Mouse (Mus musculus): ENCODE data around the gene Sigmar1. TPM values are rescaled to one million over a fixed set of nuclear protein-coding genes. Genes with fewer than 3 reads are reported as not detected.
A peak's percentile ranks its signal among the peaks of the same experiment; 100 is the strongest.

The Sigmar1 gene
- polyA plus RNA-seq, 1 experiment from 2014 or later, result 57.8 TPM

GRCm38 (mm10) chr4:41745021-41745420 lies 10.9 kb downstream of the Sigmar1 start:
- ATAC-seq (ENCODE audit: low FRiP score), result no peak
- Histone ChIP-seq H3K4me1 (peaks cover 13% of the 10 kb centered on the region), H3K27ac (no peak overlapping the region), H3K36me3 (replicated peaks) (no peaks in the 10 kb centered on the region), H3K9me3 (peaks cover 17% of the 10 kb centered on the region), H3K4me2 (no peak overlapping the region), H3K4me3 (replicated peaks) (no peak overlapping the region), H3K27me3 (no peaks in the 10 kb centered on the region), H3K9ac (no peak overlapping the region)
- 93% methylated on average over 1 of the region's 1 CpGs for WGBS

DNA sequence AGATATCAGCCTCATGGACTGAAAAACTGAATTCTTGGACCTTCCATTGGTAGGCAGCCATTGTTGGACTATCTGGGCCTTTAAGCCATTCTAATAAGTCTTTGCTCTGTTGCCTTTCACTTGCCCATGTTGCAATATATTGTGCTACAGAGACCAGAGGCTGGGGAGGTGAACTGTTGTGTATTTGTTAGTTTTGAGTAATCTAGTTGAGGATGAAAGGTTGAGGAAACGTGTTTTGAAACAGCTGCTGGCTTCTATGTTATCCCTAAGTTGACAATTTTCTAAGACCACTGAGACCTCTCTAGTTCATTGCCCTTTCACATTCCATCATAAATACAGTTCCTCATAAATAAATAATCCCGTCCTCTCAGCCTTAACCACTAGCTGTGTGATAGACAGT lies 11.8 kb downstream of the Sigmar1 start:
- no peak for ATAC-seq (ENCODE audit: low FRiP score)
- Histone ChIP-seq H3K27ac (no peak overlapping the region), H3K9ac (no peak overlapping the region), H3K4me2 (no peak overlapping the region), H3K27me3 (no peaks in the 10 kb centered on the region), H3K9me3 (peaks cover 17% of the 10 kb centered on the region), H3K4me3 (replicated peaks) (no peak overlapping the region), H3K36me3 (replicated peaks) (peaks cover 2% of the 10 kb centered on the region), H3K4me1 (peaks cover 21% of the 10 kb centered on the region)
- 75% methylated on average over 2 of the region's 2 CpGs for WGBS

- peaks cover 8% of the 10 kb centered on the region for H3K9me3 ChIP-seq
- ATAC-seq (ENCODE audit: low FRiP score), result peak; percentile 96
- peak overlapping the region; percentile 91 for H3K4me2 ChIP-seq
- H3K27me3 ChIP-seq, result no peaks in the 10 kb centered on the region
- WGBS, result under 1% methylated on average over 27 of the region's 27 CpGs
- peak overlapping the region; percentile 79 for H3K9ac ChIP-seq
- peaks cover 12% of the 10 kb centered on the region for H3K36me3 ChIP-seq (replicated peaks)
- H3K4me3 ChIP-seq (replicated peaks), result peak overlapping the region; percentile 73
- H3K27ac ChIP-seq, result peak overlapping the region; percentile 84
- H3K4me1 ChIP-seq, result peaks cover 27% of the 10 kb centered on the region
These were observed 14.8 kb downstream of the Sigmar1 start for GRCm38 (mm10) chr4:41741158-41741560.

DNA sequence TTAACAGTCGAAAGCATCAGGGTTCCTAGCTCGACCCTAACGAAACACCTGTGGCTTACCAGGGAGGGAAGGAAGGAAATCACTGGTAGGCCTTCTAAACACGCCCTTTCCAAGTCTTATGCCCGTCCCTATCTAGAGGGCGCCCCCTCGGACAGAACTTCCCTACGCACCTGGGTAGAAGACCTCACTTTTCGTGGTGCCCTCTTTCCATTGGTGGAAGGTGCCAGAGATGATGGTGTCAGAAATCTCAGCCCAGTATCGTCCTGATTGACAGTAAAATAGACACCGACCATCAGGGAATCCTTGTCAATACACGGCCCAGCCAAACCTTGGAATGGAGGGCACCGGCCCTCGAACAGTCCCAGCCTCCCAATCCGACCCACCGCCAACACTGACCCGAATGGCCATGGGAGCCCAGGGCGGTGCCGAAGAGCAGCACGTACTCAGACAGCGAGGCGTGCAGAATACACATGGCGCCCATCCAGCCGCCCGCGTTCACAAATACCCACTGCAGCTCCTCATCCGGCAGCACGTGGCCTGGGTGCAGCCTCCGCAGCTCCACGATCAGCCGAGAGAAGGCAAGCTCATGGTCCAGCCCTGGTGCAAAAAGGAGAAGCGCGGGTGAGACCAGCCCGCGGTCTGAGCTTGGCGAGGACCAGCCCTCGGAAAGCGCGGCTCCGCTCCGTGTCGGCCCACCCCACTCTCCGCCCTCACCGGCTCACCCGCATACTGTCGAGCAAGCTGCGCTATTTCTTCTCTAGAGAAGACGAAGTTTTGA lies 15.4 kb downstream of the Sigmar1 start:
- Histone ChIP-seq H3K36me3 (replicated peaks) (peaks cover 12% of the 10 kb centered on the region), H3K27ac (peak overlapping the region; percentile 84), H3K9me3 (peaks cover 2% of the 10 kb centered on the region; the same call in 1 of the 2 replicates), H3K27me3 (no peaks in the 10 kb centered on the region), H3K4me3 (replicated peaks) (peak overlapping the region; percentile 73), H3K4me2 (peak overlapping the region; percentile 91), H3K9ac (peak overlapping the region; percentile 79), H3K4me1 (peaks cover 27% of the 10 kb centered on the region)
- under 1% methylated on average over 48 of the region's 48 CpGs for WGBS
- ATAC-seq (ENCODE audit: low FRiP score), result peak; percentile 77

DNA sequence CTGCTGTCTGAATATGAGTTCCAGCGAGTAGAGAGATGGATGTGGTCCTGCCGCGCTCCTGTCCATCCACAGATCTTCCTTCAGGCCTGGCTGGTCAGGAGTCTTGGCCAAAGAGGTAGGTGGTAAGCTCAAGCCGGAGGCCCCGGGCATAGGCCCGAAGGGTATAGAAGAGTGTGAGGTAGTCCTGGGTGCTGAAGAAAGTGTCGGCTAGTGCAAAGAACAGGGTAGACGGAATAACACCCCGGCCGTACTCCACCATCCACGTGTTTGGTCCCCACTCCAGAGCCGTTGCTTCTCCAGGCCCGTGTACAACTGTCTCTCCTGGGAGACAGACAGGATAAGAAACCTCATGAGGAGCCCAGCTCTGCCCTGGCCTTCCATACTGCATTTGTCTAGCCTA lies 16.7 kb downstream of the Sigmar1 start:
- no peaks in the 10 kb centered on the region for H3K9me3 ChIP-seq
- no peak overlapping the region for H3K9ac ChIP-seq
- H3K27me3 ChIP-seq, result no peaks in the 10 kb centered on the region
- ATAC-seq (ENCODE audit: low FRiP score), result no peak
- no peak overlapping the region for H3K27ac ChIP-seq
- peaks cover 12% of the 10 kb centered on the region for H3K36me3 ChIP-seq (replicated peaks)
- H3K4me3 ChIP-seq (replicated peaks), result no peak overlapping the region
- H3K4me1 ChIP-seq, result peaks cover 27% of the 10 kb centered on the region
- no peak overlapping the region; the same call in 1 of the 2 replicates for H3K4me2 ChIP-seq
- WGBS, result 92% methylated on average over 13 of the region's 13 CpGs

DNA sequence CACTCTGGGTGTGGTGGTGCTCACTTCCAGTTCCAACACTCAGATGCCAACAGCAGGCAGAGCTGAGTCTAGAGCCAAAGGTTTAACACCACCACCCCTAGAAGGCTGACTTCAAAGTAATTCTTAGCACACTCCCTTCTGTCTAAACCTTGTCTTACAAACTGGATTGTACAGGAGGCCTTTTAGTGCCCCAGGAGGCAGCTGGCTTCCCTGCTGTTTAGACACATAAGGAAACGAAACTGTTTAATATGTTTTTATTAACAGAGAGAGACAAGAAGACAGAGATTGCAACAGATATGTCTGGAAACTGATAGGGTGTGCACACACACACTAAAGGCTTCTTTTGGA lies 17.7 kb downstream of the Sigmar1 start:
- WGBS, result 53% methylated on average over 1 of the region's 1 CpGs
- H3K4me1 ChIP-seq, result peaks cover 27% of the 10 kb centered on the region
- peaks cover 12% of the 10 kb centered on the region for H3K36me3 ChIP-seq (replicated peaks)
- H3K27ac ChIP-seq, result no peak overlapping the region
- no peak overlapping the region for H3K4me2 ChIP-seq
- H3K4me3 ChIP-seq (replicated peaks), result no peak overlapping the region
- H3K27me3 ChIP-seq, result peaks cover 10% of the 10 kb centered on the region
- no peaks in the 10 kb centered on the region for H3K9me3 ChIP-seq
- H3K9ac ChIP-seq, result no peak overlapping the region
- no peak for ATAC-seq (ENCODE audit: low FRiP score)

- WGBS, result 53% methylated on average over 8 of the region's 8 CpGs
- ATAC-seq (ENCODE audit: low FRiP score), result peak; percentile 54
These were observed 18.2 kb downstream of the Sigmar1 start for GRCm38 (mm10) chr4:41737602-41738255.

GRCm38 (mm10) chr4:41731052-41731765 lies 24.7 kb downstream of the Sigmar1 start, which contains the start of gene Arid3c:
TSS of gene Arid3c (minus strand) at chr4:41731142.
- Histone ChIP-seq H3K9ac (peak within 1 kb of the TSS; percentile 40; the same call in 1 of the 2 replicates), H3K9me3 (no peaks in the 10 kb centered on the region), H3K4me2 (peak within 1 kb of the TSS; percentile 70), H3K4me1 (peaks cover 26% of the 10 kb centered on the region), H3K27ac (no peak within 1 kb of the TSS), H3K27me3 (peaks cover 75% of the 10 kb centered on the region), H3K36me3 (replicated peaks) (no peaks in the 10 kb centered on the region), H3K4me3 (replicated peaks) (peak within 1 kb of the TSS; percentile 43)
- no peak for ATAC-seq (ENCODE audit: low FRiP score)
- WGBS, result 2% methylated on average over 50 of the region's 50 CpGs

More at GRCm38 (mm10) chr4:41737602-41738255, 18.2 kb downstream of the Sigmar1 start:
- Histone ChIP-seq H3K4me1 (peaks cover 27% of the 10 kb centered on the region), H3K9me3 (no peaks in the 10 kb centered on the region), H3K27me3 (peaks cover 15% of the 10 kb centered on the region), H3K27ac (no peak overlapping the region), H3K36me3 (replicated peaks) (peaks cover 12% of the 10 kb centered on the region), H3K4me2 (no peak overlapping the region), H3K4me3 (replicated peaks) (no peak overlapping the region), H3K9ac (no peak overlapping the region)

DNA sequence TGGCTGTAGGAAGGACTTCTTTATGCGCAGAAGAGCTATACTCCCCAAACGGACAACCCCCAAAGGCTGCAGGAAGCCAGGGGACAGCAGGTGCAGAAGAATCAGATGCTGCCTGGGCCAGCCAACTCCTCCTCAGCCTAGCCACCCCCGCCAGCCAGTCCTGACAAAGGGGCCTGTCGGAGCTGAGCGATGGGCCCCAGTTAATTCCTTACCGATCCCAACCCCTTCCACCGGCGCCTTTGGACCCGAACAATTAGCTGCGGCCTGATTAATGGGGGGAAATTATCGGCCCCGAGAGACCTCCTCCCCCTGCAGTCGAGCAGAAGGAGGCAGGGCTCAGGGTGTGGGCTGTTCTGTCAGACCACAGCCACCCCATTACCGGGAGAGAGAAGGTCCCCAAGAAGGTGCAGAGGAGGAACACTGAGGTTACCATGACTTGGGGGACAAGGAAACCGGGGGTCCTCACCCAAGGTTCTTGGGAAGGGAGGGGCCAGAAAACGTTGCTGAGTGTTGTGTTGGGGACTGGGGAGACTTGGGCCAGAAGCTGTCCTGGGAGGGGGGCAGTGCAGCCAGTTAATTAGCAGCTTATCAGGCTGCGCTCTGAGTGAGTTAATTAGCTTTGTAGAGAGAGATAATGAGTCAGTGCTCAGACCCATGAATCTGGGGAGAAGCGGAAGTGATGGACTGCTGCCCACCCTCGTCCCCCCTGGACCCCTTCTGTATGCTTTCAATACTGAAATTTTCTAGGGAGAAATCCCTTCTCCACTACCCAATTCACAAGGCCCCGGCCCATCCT lies 28.9 kb downstream of the Sigmar1 start:
- Histone ChIP-seq H3K9me3 (no peaks in the 10 kb centered on the region), H3K9ac (peak overlapping the region; percentile 29; the same call in 1 of the 2 replicates), H3K36me3 (replicated peaks) (no peaks in the 10 kb centered on the region), H3K27ac (peak overlapping the region; percentile 57), H3K27me3 (peaks cover 81% of the 10 kb centered on the region), H3K4me1 (peaks cover 46% of the 10 kb centered on the region), H3K4me3 (replicated peaks) (0 out of 2 replicates have a peak overlapping the region, but pooled peaks have one; percentile 3), H3K4me2 (peak overlapping the region; percentile 47)
- ATAC-seq (ENCODE audit: low FRiP score), result peak; percentile 41; the same call in 1 of the 2 replicates
- WGBS, result 3% methylated on average over 20 of the region's 20 CpGs

GRCm38 (mm10) chr4:41722918-41723351 lies 33.0 kb downstream of the Sigmar1 start, which contains the start of gene Dctn3:
TSS of gene Dctn3 (minus strand) at chr4:41723170.
- Histone ChIP-seq H3K4me1 (peaks cover 42% of the 10 kb centered on the region), H3K27ac (peak within 1 kb of the TSS; percentile 0; the same call in 1 of the 2 replicates), H3K4me2 (peak within 1 kb of the TSS; percentile 88), H3K9me3 (no peaks in the 10 kb centered on the region), H3K36me3 (replicated peaks) (peaks cover 28% of the 10 kb centered on the region), H3K9ac (peak within 1 kb of the TSS; percentile 74), H3K27me3 (peaks cover 43% of the 10 kb centered on the region), H3K4me3 (replicated peaks) (peak within 1 kb of the TSS; percentile 64)
- WGBS, result under 1% methylated on average over 27 of the region's 27 CpGs
- peak; percentile 93 for ATAC-seq (ENCODE audit: low FRiP score)

GRCm38 (mm10) chr4:41716834-41717233 lies 39.1 kb downstream of the Sigmar1 start:
- 71% methylated on average over 6 of the region's 6 CpGs for WGBS

More at GRCm38 (mm10) chr4:41716834-41717233, 39.1 kb downstream of the Sigmar1 start:
- H3K9ac ChIP-seq, result no peak overlapping the region
- no peak overlapping the region for H3K27ac ChIP-seq
- no peak for ATAC-seq (ENCODE audit: low FRiP score)
- no peak overlapping the region for H3K4me3 ChIP-seq (replicated peaks)
- no peaks in the 10 kb centered on the region for H3K27me3 ChIP-seq
- peaks cover 24% of the 10 kb centered on the region for H3K4me1 ChIP-seq
- peaks cover 55% of the 10 kb centered on the region for H3K36me3 ChIP-seq (replicated peaks)
- no peaks in the 10 kb centered on the region for H3K9me3 ChIP-seq
- H3K4me2 ChIP-seq, result no peak overlapping the region
